ENCODE assay signal across 9 mouse cellular contexts in the genomic region with DNA sequence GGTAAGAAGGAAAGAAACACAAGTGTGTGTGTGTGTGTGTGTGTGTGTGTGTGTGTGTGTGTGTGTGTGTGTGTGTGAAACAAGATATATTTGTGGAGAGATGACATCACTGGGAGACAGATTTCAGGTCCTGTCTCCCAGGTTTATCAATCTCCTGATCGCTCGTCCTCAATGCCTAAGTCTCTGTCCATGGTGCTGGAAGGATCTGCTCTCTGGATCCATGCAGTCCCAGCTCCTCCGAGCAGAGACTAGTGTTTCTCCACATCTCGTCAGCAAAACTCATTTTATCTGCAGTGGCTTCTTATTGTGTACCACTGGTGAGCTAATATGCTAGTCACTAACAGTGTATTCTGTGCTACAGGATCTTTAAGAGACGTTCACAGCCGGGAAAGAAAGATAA.
DNase-seq lines count a peak whose midpoint lies in the region; ATAC-seq and TF ChIP-seq lines count a peak whose summit lies in the region.
"Had no signal": no experiment of that assay in that cellular context is flagged by ENCODE, and none has a peak within 500 bp of the region (broad histone marks: within the 10 kb centered on the region; RNA-seq: fewer than 3 reads in every experiment).

No protein-coding gene starts in this region.

- H3K4me2 ChIP-seq in heart, embryonic 12.5 days: no peak overlapping the region
- H3K4me2 ChIP-seq in myocyte (ENCODE audit: low read depth): no peak overlapping the region
- no peak overlapping the region for H3K4me2 ChIP-seq in hindbrain, embryonic 16.5 days (ENCODE audit: low read length)

- no peaks in the 10 kb centered on the region for H3K79me2 ChIP-seq in myocyte (ENCODE audit: control insufficient read depth, insufficient read depth)

- no peak overlapping the region for H3K9ac ChIP-seq in heart, embryonic 12.5 days
- H3K9ac ChIP-seq in hindbrain, embryonic 16.5 days (ENCODE audit: low read depth, low read length): no peak overlapping the region

- no peak overlapping the region for H3K27ac ChIP-seq in heart, embryonic 12.5 days (ENCODE audit: poor library complexity, severe bottlenecking)
- no peak overlapping the region for H3K27ac ChIP-seq in hindbrain, embryonic 16.5 days (ENCODE audit: low read depth, low read length)

- ATAC-seq in heart, embryonic 12.5 days (ENCODE audit: insufficient number of reproducible peaks, low FRiP score): no peak
- ATAC-seq in hindbrain, embryonic 16.5 days: no peak

- H3K27me3 ChIP-seq in heart, embryonic 12.5 days (replicated peaks): no peaks in the 10 kb centered on the region
- H3K27me3 ChIP-seq in myocyte (ENCODE audit: control insufficient read depth, insufficient read depth, insufficient read length): no peaks in the 10 kb centered on the region
- H3K27me3 ChIP-seq in hindbrain, embryonic 16.5 days (replicated peaks; ENCODE audit: control insufficient read depth, insufficient read depth, low read length): no peaks in the 10 kb centered on the region

- H3K4me3 ChIP-seq in heart, embryonic 12.5 days: no peak overlapping the region
- H3K4me3 ChIP-seq in lung, adult 2 months (replicated peaks; ENCODE audit: extremely low read depth, low read depth, low read length): no peak overlapping the region
- H3K4me3 ChIP-seq in myocyte: no peak overlapping the region
- H3K4me3 ChIP-seq in hindbrain, embryonic 16.5 days (ENCODE audit: low read length): no peak overlapping the region

- 38% methylated on average over 6 of the region's 6 CpGs for WGBS in heart, embryonic 12.5 days
- WGBS in lung, adult 2 months: 42% methylated on average over 6 of the region's 6 CpGs
- 64% methylated on average over 6 of the region's 6 CpGs for WGBS in hindbrain, embryonic 16.5 days

- no peaks in the 10 kb centered on the region for H3K4me1 ChIP-seq in heart, embryonic 12.5 days (replicated peaks)
- H3K4me1 ChIP-seq in lung, adult 2 months (ENCODE audit: control insufficient read depth, insufficient read depth, low read length): no peaks in the 10 kb centered on the region
- no peaks in the 10 kb centered on the region for H3K4me1 ChIP-seq in hindbrain, embryonic 16.5 days (ENCODE audit: control insufficient read depth, insufficient read depth, low read depth, low read length)

- TF ChIP-seq CTCF in lung, adult 2 months (IDR thresholded peaks at IDR 0.05; ENCODE audit: insufficient read depth, low read length): no peak

- DNase-seq in heart, postnatal 4 days: peak; percentile 23
- peak; percentile 19 for DNase-seq in lung, postnatal 14 days
- DNase-seq in lung, adult 2 months: no peak
- peak; percentile 78 for DNase-seq in embryo, embryonic 10 days (ENCODE audit: low spot score)
- DNase-seq in frontal cortex, postnatal 36 days (ENCODE audit: low spot score in 2 of 2): no peak
- DNase-seq: cerebellum, postnatal 14 days had no signal

- H3K9me3 ChIP-seq in heart, embryonic 12.5 days (replicated peaks): peaks cover 4% of the 10 kb centered on the region
- 0 out of 2 replicates have a peak, but pooled peaks cover 3% of the 10 kb centered on the region for H3K9me3 ChIP-seq in hindbrain, embryonic 16.5 days (ENCODE audit: control insufficient read depth, low read length)

- 0 out of 2 replicates have a peak, but pooled peaks cover 3% of the 10 kb centered on the region for H3K36me3 ChIP-seq in heart, embryonic 12.5 days
- H3K36me3 ChIP-seq in myocyte (ENCODE audit: control insufficient read depth, insufficient read depth): no peaks in the 10 kb centered on the region
- H3K36me3 ChIP-seq in hindbrain, embryonic 16.5 days (ENCODE audit: control insufficient read depth, insufficient read depth, low read length): no peaks in the 10 kb centered on the region; the same call in 1 of the 2 replicates

- TF ChIP-seq POLR2A in lung, adult 2 months (IDR thresholded peaks at IDR 0.05; ENCODE audit: borderline replicate concordance, extremely low read depth, low read depth, low read length): no peak
- TF ChIP-seq POLR2A in myocyte (IDR thresholded peaks at IDR 0.05; ENCODE audit: insufficient read length, low read depth): no peak

- H3ac ChIP-seq in myocyte (ENCODE audit: control insufficient read depth, insufficient read length): no peak overlapping the region

TF ChIP-seq in myocyte, 11 proteins besides CTCF, POLR2A, EP300 and RAD21:
- peak; percentile 91 for TF ChIP-seq REST (IDR thresholded peaks at IDR 0.05; ENCODE audit: insufficient read depth, insufficient read length)
- no peak for TF ChIP-seq MYOD1 (IDR thresholded peaks at IDR 0.05; ENCODE audit: control insufficient read depth in 1 of 3, insufficient read length in 2 of 3, low read depth in 2 of 3)

Comparison
In these comparisons a context has a peak if more than half of its experiments do, and no peak if none do; other contexts are left out.
1. DNase-seq: peak in heart, postnatal 4 days (single experiment), lung, postnatal 14 days (single experiment) and embryo, embryonic 10 days (single experiment); none in lung, adult 2 months (single experiment) and frontal cortex, postnatal 36 days (0 of 2).